Mouse (Mus musculus) liver, embryonic 14.5 days (tissue): ENCODE measurements around the gene E2f8. TPM values are rescaled to one million over a fixed set of nuclear protein-coding genes. Genes with fewer than 3 reads are reported as not detected.

ENCODE experiments used
- ATAC-seq: fragments of 200-750 bp; cut with Nextera tagmentation; 2 replicates; pipeline ENCODE4 v1.8.0; 2017; ENCODE audit warnings: moderate number of reproducible peaks, mild to moderate bottlenecking, moderate library complexity; ENCODE audit not compliant: insufficient read depth
- DNase-seq, 3 experiments: peaks; one replicate each; pipeline ENCODE4 v3.0.0-alpha.2; 2012 to 2013; ENCODE audit warnings: low read depth in 3 of 3, low spot score in 3 of 3
- H3K27ac ChIP-seq: fragments of 300-500 bp; sonication (generic); 2 replicates; pipeline ENCODE4 v1.5.1; 2014; ENCODE audit warnings: moderate library complexity, mild to moderate bottlenecking, control low read depth, inconsistent platforms
- H3K27me3 ChIP-seq: fragments of 300-500 bp; sonication (generic); 2 replicates; pipeline ENCODE4 v1.6.1; 2014; ENCODE audit warnings: mild to moderate bottlenecking, low read length, moderate library complexity; ENCODE audit not compliant: control insufficient read depth, insufficient read depth
- H3K36me3 ChIP-seq: fragments of 300-500 bp; sonication (generic); replicated peaks from 2 replicates; pipeline ENCODE4 v1.6.1; 2014; ENCODE audit warnings: low read depth; ENCODE audit not compliant: control insufficient read depth, insufficient read depth
- H3K4me1 ChIP-seq, 2 experiments: fragments of 200-500 bp in 1 of 2; fragments of 300-500 bp in 1 of 2; sonication (generic) in 1 of 2; replicated peaks; 2 replicates each; pipeline ENCODE4 v1.6.1; 2012 to 2014; ENCODE audit warnings: antibody characterized with exemption in 1 of 2, inconsistent platforms in 1 of 2, low read length in 1 of 2; ENCODE audit not compliant: control insufficient read depth in 2 of 2, insufficient read depth in 2 of 2
- H3K4me2 ChIP-seq: fragments of 300-500 bp; sonication (generic); 2 replicates; pipeline ENCODE4 v1.6.1; 2014; ENCODE audit warnings: low read depth, mild to moderate bottlenecking, control low read depth, moderate library complexity
- H3K4me3 ChIP-seq, 2 experiments: fragments of 200-500 bp in 1 of 2; fragments of 300-500 bp in 1 of 2; sonication (generic) in 1 of 2; 2 replicates each; pipeline ENCODE4 v1.5.1; 2012 to 2014; ENCODE audit warnings: low read depth in 2 of 2, low read length in 2 of 2, mild to moderate bottlenecking in 2 of 2, control low read depth in 1 of 2, inconsistent platforms in 1 of 2, moderate library complexity in 1 of 2; ENCODE audit not compliant: insufficient read depth in 1 of 2
- H3K9ac ChIP-seq: fragments of 300-500 bp; sonication (generic); replicated peaks from 2 replicates; pipeline ENCODE4 v1.6.1; 2014; ENCODE audit warnings: mild to moderate bottlenecking, control low read depth, moderate library complexity
- H3K9me3 ChIP-seq: fragments of 300-500 bp; sonication (generic); 2 replicates; pipeline ENCODE4 v1.6.1; 2016; ENCODE audit warnings: low read length, mixed read lengths; ENCODE audit not compliant: control insufficient read depth
- CTCF ChIP-seq: IDR thresholded peaks from 2 replicates; pipeline ENCODE4 v1.5.1; 2016; ENCODE audit warnings: antibody characterized with exemption, low read depth, control low read depth
- EP300 ChIP-seq: IDR thresholded peaks from 2 replicates; pipeline ENCODE4 v1.6.1; 2016; ENCODE audit warnings: antibody characterized with exemption, low read depth
- WGBS: fragments of 180-500 bp; shearing (Covaris S2); extraction: QIAGEN DNeasy Blood & Tissue Kit; methylation state at CpG from one replicate; pipeline ENCODE4 v1.1.7; 2014; ENCODE audit not compliant: insufficient replicate concordance; 5-methylcytosine and 5-hydroxymethylcytosine counted together
- polyA plus RNA-seq, 2 experiments: library from polyadenylated mRNA; depleted of rRNA in 1 of 2; stranded (reverse) in 1 of 2; unstranded in 1 of 2; fragments of >200 nt; fragmentation: Nextera tagmentation in 1 of 2; extraction: Ambion mirVana in 1 of 2; gene quantifications; 2 replicates each; pipeline versions ENCODE4 v1.2.1 to v1.2.3; 2012 to 2014

The E2f8 gene
- polyA plus RNA-seq, 2 experiments: 25.9 to 28.2 TPM

DNA sequence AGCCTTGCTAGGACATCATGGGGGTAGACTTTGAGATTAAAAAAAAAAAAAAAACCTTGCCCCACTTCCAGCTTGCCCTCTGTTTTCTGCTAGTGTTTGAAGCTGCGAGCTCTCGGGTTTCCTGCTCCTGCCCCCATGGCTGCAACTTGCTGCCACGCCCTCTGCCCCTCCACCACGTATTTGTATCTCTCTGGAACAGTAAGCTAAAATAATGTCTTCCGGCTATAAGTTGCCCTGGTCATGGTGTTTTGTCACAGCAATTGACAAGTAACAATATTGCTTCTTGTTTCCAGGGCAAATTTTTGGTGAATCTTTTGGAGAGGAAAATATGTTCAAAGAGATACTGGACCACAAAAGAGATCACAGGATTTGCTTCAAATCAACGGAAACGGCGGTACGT, 17.0 kb upstream of the E2f8 start:
- H3K36me3 ChIP-seq: no peaks in the 10 kb centered on the region
- H3K9ac ChIP-seq: no peak overlapping the region
- TF ChIP-seq EP300 (no peak), CTCF (no peak)
- H3K4me1 ChIP-seq: peaks cover 0 to 11% of the 10 kb centered on the region in 2 experiments; a peak in 2 of 4 replicates
- no peaks in the 10 kb centered on the region for H3K9me3 ChIP-seq
- H3K27ac ChIP-seq: no peak overlapping the region
- no peak overlapping the region for H3K4me2 ChIP-seq
- DNase-seq (no peak), ATAC-seq (no peak)
- no peak overlapping the region for H3K4me3 ChIP-seq
- peaks cover 7% of the 10 kb centered on the region for H3K27me3 ChIP-seq
- 11% methylated on average over 9 of the region's 9 CpGs for WGBS

DNA sequence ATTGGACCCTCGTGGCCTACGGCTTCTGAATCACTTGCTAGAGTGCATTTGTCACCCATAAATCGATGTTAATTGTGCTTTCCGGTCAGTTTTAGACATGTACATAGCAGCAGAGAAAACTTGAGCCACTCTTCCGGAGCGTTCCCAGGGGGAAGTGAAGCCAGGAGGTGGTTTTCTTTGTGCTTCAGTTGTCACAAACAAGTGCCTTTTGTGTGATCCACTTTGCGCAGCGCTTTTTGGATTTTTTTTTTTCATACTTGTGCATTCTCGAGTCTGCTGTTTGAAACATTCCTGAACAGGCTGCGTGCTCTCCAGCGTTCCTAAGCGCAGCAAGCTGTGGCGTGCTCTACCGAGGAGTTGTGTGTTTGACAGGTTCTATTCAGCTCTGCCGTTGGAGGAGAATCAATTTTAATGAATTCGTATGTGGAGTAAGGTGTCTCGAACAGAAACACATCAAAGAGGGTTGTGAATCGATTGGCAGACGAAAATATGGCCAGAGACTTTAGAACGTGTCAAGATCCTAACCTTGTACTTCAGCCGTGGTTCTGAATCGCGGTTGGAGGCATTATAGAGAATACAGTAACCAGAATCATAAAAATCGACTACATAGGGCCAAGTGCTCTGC, 16.3 kb upstream of the E2f8 start:
- Histone ChIP-seq H3K9ac (no peak overlapping the region), H3K4me3 (no peak overlapping the region), H3K4me2 (no peak overlapping the region), H3K36me3 (no peaks in the 10 kb centered on the region), H3K27me3 (peaks cover 7% of the 10 kb centered on the region), H3K4me1 (peaks cover 0 to 11% of the 10 kb centered on the region in 2 experiments; a peak in 2 of 4 replicates), H3K27ac (no peak overlapping the region), H3K9me3 (no peaks in the 10 kb centered on the region)
- 52% methylated on average over 24 of the region's 24 CpGs for WGBS
- ATAC-seq (no peak), DNase-seq (no peak)
- TF ChIP-seq EP300 (no peak), CTCF (no peak)

DNA sequence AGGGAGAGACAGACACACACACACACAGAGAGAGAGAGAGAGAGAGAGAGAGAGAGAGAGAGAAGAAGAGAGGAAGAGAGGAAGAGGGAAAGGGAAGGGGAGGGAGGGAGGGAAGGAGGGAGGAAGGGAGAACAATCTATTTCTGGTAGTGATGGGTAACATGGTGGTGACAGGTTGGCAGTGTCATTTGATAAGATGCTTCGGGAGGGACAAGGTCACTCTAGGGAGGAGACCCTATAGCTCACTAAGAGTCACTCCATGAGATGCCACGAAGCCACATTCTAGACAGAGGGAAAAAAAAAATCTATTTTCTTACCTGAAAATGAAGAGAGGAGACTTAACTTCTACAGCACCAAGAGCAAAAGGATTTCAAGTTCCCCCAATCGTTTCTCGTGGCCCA, 14.7 kb upstream of the E2f8 start:
- Histone ChIP-seq H3K27ac (no peak overlapping the region), H3K4me3 (no peak overlapping the region), H3K9me3 (no peaks in the 10 kb centered on the region), H3K9ac (no peak overlapping the region), H3K4me1 (peaks cover 0 to 11% of the 10 kb centered on the region in 2 experiments; a peak in 2 of 4 replicates), H3K4me2 (no peak overlapping the region), H3K36me3 (no peaks in the 10 kb centered on the region), H3K27me3 (peaks cover 7% of the 10 kb centered on the region)
- ATAC-seq (no peak), DNase-seq (no peak)
- WGBS: 47% methylated on average over 4 of the region's 4 CpGs
- no peak for TF ChIP-seq CTCF
- no peak for TF ChIP-seq EP300

DNA sequence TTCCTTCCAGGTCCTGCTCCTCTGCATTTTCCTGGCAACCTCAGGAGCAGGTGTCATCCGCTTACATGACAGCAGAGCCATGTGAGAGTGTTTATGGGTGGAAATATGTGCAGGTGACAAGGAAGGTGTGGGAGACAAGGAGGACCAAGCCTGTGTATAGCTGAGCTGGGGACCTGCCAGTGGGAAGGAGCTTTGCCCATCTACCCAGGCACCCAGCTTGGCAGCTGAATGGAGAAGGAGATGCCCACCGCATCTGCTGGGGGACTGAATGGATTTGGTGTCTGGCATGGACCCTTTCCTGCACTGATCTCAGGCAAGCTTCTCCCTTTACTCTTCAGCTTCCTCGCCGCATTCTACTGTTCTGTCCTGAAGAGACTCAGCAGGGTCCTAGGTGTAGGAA, 14.1 kb upstream of the E2f8 start:
- ATAC-seq: no peak
- Histone ChIP-seq H3K4me1 (peaks cover 0 to 11% of the 10 kb centered on the region in 2 experiments; a peak in 2 of 4 replicates), H3K9ac (no peak overlapping the region), H3K4me2 (no peak overlapping the region), H3K36me3 (no peaks in the 10 kb centered on the region), H3K9me3 (no peaks in the 10 kb centered on the region), H3K4me3 (no peak overlapping the region), H3K27me3 (peaks cover 7% of the 10 kb centered on the region), H3K27ac (no peak overlapping the region)
- no peak for TF ChIP-seq CTCF
- no peak for TF ChIP-seq EP300
- WGBS: 58% methylated on average over 4 of the region's 4 CpGs
- no peak for DNase-seq

DNA sequence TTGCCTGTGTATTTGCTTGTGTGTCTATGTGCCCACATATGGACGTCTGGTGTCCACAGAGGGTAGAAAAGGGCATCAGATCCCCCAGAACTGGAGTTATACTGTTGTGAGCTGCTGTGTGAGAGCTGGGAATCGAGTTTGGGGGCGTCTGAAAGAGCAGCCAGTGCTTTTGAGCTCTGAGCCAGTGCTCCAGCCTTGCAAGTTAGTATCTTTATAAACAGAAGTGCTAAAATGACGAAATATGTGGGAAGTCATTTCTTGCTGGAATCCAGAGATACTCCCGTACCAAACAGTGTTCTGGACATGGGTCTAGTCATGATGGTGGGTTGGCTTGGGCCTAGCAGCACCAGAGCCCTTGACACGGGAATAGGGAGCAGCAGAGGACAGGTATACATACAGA, 13.4 kb upstream of the E2f8 start:
- H3K4me3 ChIP-seq: no peak overlapping the region
- no peak for TF ChIP-seq EP300
- peaks cover 7% of the 10 kb centered on the region for H3K27me3 ChIP-seq
- no peak for ATAC-seq
- no peaks in the 10 kb centered on the region for H3K36me3 ChIP-seq
- no peak for DNase-seq
- H3K9me3 ChIP-seq: no peaks in the 10 kb centered on the region
- no peak overlapping the region for H3K27ac ChIP-seq
- 58% methylated on average over 6 of the region's 6 CpGs for WGBS
- no peak overlapping the region for H3K9ac ChIP-seq
- H3K4me2 ChIP-seq: no peak overlapping the region
- H3K4me1 ChIP-seq: peaks cover 0 to 9% of the 10 kb centered on the region in 2 experiments; a peak in 2 of 4 replicates
